Mouse (Mus musculus) heart, postnatal 0 days (tissue): ENCODE data around the gene Eif5. TPM values are rescaled to one million over a fixed set of nuclear protein-coding genes. Genes with fewer than 3 reads are reported as not detected.
A peak's percentile ranks its signal among the peaks of the same experiment; 100 is the strongest.

Experiments
- ATAC-seq: fragments of 200-750 bp; cut with Nextera tagmentation; 2 replicates; pipeline ENCODE4 v1.8.0; 2017; ENCODE audit warnings: low read depth, moderate number of reproducible peaks, moderate library complexity; ENCODE audit not compliant: insufficient read depth
- DNase-seq: peaks from one replicate; pipeline ENCODE4 v3.0.0-alpha.2; 2016; ENCODE audit warnings: low spot score
- H3K27ac ChIP-seq: fragments of 300-500 bp; sonication (generic); 2 replicates; pipeline ENCODE4 v1.5.1; 2014; ENCODE audit warnings: low read depth, mild to moderate bottlenecking
- H3K27me3 ChIP-seq: fragments of 300-500 bp; sonication (generic); 2 replicates; pipeline ENCODE4 v1.6.1; 2014; ENCODE audit warnings: low read length, mixed read lengths; ENCODE audit not compliant: control insufficient read depth, insufficient read depth
- H3K36me3 ChIP-seq: fragments of 300-500 bp; sonication (generic); replicated peaks from 2 replicates; pipeline ENCODE4 v1.6.1; 2014; ENCODE audit warnings: low read length, mixed read lengths; ENCODE audit not compliant: control insufficient read depth, insufficient read depth
- H3K4me1 ChIP-seq: fragments of 300-500 bp; sonication (generic); 2 replicates; pipeline ENCODE4 v1.6.1; 2014; ENCODE audit warnings: antibody characterized with exemption; ENCODE audit not compliant: control insufficient read depth, insufficient read depth
- H3K4me2 ChIP-seq: fragments of 300-500 bp; sonication (generic); 2 replicates; pipeline ENCODE4 v1.6.1; 2014; ENCODE audit warnings: low read depth, mild to moderate bottlenecking, low read length, moderate library complexity
- H3K4me3 ChIP-seq: fragments of 300-500 bp; sonication (generic); 2 replicates; pipeline ENCODE4 v1.5.1; 2014; ENCODE audit warnings: low read depth, low read length
- H3K9ac ChIP-seq: fragments of 300-500 bp; sonication (generic); replicated peaks from 2 replicates; pipeline ENCODE4 v1.6.1; 2014; ENCODE audit warnings: low read depth, low read length, mixed read lengths
- H3K9me3 ChIP-seq: fragments of 300-500 bp; sonication (generic); replicated peaks from 2 replicates; pipeline ENCODE4 v1.6.1; 2016; ENCODE audit warnings: low read length; ENCODE audit not compliant: control insufficient read depth
- CTCF ChIP-seq: IDR thresholded peaks from 2 replicates; pipeline ENCODE4 v1.5.1; 2016; ENCODE audit warnings: antibody characterized with exemption, control low read depth, low read depth
- EP300 ChIP-seq: IDR thresholded peaks from 2 replicates; pipeline ENCODE4 v1.6.1; 2016; ENCODE audit warnings: antibody characterized with exemption, low read depth
- WGBS: fragments of 180-500 bp; shearing (Covaris S2); extraction: QIAGEN DNeasy Blood & Tissue Kit; methylation state at CpG from one replicate; pipeline ENCODE4 v1.1.7; 2014; 5-methylcytosine and 5-hydroxymethylcytosine counted together
- polyA plus RNA-seq: library from polyadenylated mRNA; unstranded; fragments of >200 nt; fragmentation: Nextera tagmentation; extraction: Ambion mirVana; gene quantifications from 2 replicates; pipeline ENCODE4 v1.2.1, GENCODE M21; 2015
- total RNA-seq: library from RNA; depleted of rRNA; stranded (reverse); fragments of >200 nt; gene quantifications from 2 replicates; pipeline ENCODE4 v1.2.3, GENCODE M21; 2014; ENCODE audit warnings: low replicate concordance

The Eif5 gene
- total and polyA plus RNA-seq, 2 experiments from 2014 or later, result 153 to 361 TPM

GRCm38 (mm10) chr12:111574074-111574886, 36.5 kb downstream of the Eif5 start, which contains the start of gene Mark3:
Mark3 (plus strand) TSS chr12:111574523.
- TF ChIP-seq CTCF (no peak), EP300 (no peak)
- DNase-seq (peak; percentile 95), ATAC-seq (peak; percentile 96)
- peak within 1 kb of the TSS; percentile 98 for H3K27ac ChIP-seq
- H3K27me3 ChIP-seq, result no peaks in the 10 kb centered on the region
- H3K36me3 ChIP-seq, result no peaks in the 10 kb centered on the region
- no peaks in the 10 kb centered on the region for H3K9me3 ChIP-seq
- peak within 1 kb of the TSS; percentile 99 for H3K4me3 ChIP-seq
- under 1% methylated on average over 73 of the region's 75 CpGs for WGBS
- H3K4me1 ChIP-seq, result peaks cover 20% of the 10 kb centered on the region
- H3K9ac ChIP-seq, result peak within 1 kb of the TSS; percentile 100
- peak within 1 kb of the TSS; percentile 73 for H3K4me2 ChIP-seq

- under 1% methylated on average over 52 of the region's 58 CpGs for WGBS
- Histone ChIP-seq H3K27ac (peak overlapping the region; percentile 98), H3K4me2 (peak overlapping the region; percentile 73), H3K36me3 (no peaks in the 10 kb centered on the region), H3K9me3 (no peaks in the 10 kb centered on the region), H3K27me3 (no peaks in the 10 kb centered on the region), H3K4me3 (peak overlapping the region; percentile 99), H3K4me1 (peaks cover 20% of the 10 kb centered on the region), H3K9ac (peak overlapping the region; percentile 100)
- ATAC-seq (peak; percentile 60), DNase-seq (peak; percentile 62)
- no peak for TF ChIP-seq EP300
- no peak for TF ChIP-seq CTCF
These were observed 37.3 kb downstream of the Eif5 start for GRCm38 (mm10) chr12:111574887-111575838.

- Histone ChIP-seq H3K4me1 (no peaks in the 10 kb centered on the region), H3K9me3 (no peaks in the 10 kb centered on the region), H3K27me3 (no peaks in the 10 kb centered on the region), H3K36me3 (no peaks in the 10 kb centered on the region), H3K4me2 (no peak overlapping the region), H3K9ac (no peak overlapping the region), H3K4me3 (no peak overlapping the region), H3K27ac (no peak overlapping the region)
- DNase-seq (no peak), ATAC-seq (no peak)
- WGBS, result 90% methylated on average over 1 of the region's 1 CpGs
- no peak for TF ChIP-seq EP300
- TF ChIP-seq CTCF, result no peak
These were observed 45.2 kb downstream of the Eif5 start for GRCm38 (mm10) chr12:111583058-111583457.

- no peak overlapping the region for H3K4me3 ChIP-seq
- H3K9ac ChIP-seq, result no peak overlapping the region
- no peaks in the 10 kb centered on the region for H3K4me1 ChIP-seq
- 71% methylated on average over 1 of the region's 1 CpGs for WGBS
- TF ChIP-seq CTCF (no peak), EP300 (no peak)
- H3K27me3 ChIP-seq, result no peaks in the 10 kb centered on the region
- ATAC-seq (no peak), DNase-seq (no peak)
- no peak overlapping the region for H3K27ac ChIP-seq
- H3K4me2 ChIP-seq, result no peak overlapping the region
- no peaks in the 10 kb centered on the region for H3K36me3 ChIP-seq
- H3K9me3 ChIP-seq, result no peaks in the 10 kb centered on the region
These were observed 46.6 kb downstream of the Eif5 start for GRCm38 (mm10) chr12:111584401-111584800.

GRCm38 (mm10) chr12:111587252-111587651, 49.4 kb downstream of the Eif5 start:
- Histone ChIP-seq H3K36me3 (no peaks in the 10 kb centered on the region), H3K9me3 (no peaks in the 10 kb centered on the region), H3K27me3 (no peaks in the 10 kb centered on the region), H3K27ac (no peak overlapping the region), H3K4me3 (no peak overlapping the region), H3K4me2 (no peak overlapping the region), H3K4me1 (no peaks in the 10 kb centered on the region), H3K9ac (no peak overlapping the region)
- DNase-seq (no peak), ATAC-seq (no peak)
- WGBS, result 67% methylated on average over 12 of the region's 12 CpGs
- TF ChIP-seq EP300, result no peak
- no peak for TF ChIP-seq CTCF
